Mouse (Mus musculus): ENCODE results near the gene St3gal3. TPM values are rescaled to one million over a fixed set of nuclear protein-coding genes. Genes with fewer than 3 reads are reported as not detected.

Gene St3gal3
- total and polyA plus RNA-seq, 3 experiments, result 16.4 to 23.3 TPM; not detected in 1

- Histone ChIP-seq H3K27ac (ENCODE audit: control insufficient read depth, low read depth, low read length) (no peak overlapping the region), H3K36me3 (ENCODE audit: control insufficient read depth in 1 of 2, insufficient read depth in 2 of 2, low read length in 2 of 2) (peaks cover 10 to 23% of the 10 kb centered on the region in 2 experiments), H3K9me3 (replicated peaks; ENCODE audit: insufficient read depth, low read length) (no peaks in the 10 kb centered on the region), H3K9ac (ENCODE audit: control insufficient read depth, low read depth, low read length, poor library complexity, severe bottlenecking) (no peak overlapping the region), H3K4me3 (ENCODE audit: control insufficient read depth in 1 of 2, insufficient read depth in 1 of 2, low read depth in 2 of 2, low read length in 2 of 2) (no peak overlapping the region), H3K79me2 (ENCODE audit: control insufficient read depth, insufficient read depth, low read length, poor library complexity) (no peaks in the 10 kb centered on the region), H3K27me3 (ENCODE audit: control insufficient read depth in 1 of 2, insufficient read depth in 2 of 2, low read length in 2 of 2) (no peaks in the 10 kb centered on the region), H3K4me1 (ENCODE audit: control insufficient read depth in 1 of 2, insufficient read depth in 2 of 2, low read length in 2 of 2) (peaks cover 10 to 25% of the 10 kb centered on the region in 2 experiments)
- no peak for TF ChIP-seq RAD21 (IDR thresholded peaks at IDR 0.05; ENCODE audit: low read depth, low read length)
- TF ChIP-seq SIN3A (IDR thresholded peaks at IDR 0.05; ENCODE audit: low read length), result no peak
- TF ChIP-seq MYC (IDR thresholded peaks at IDR 0.05; ENCODE audit: low read depth, low read length), result no peak
- no peak for TF ChIP-seq USF2 (IDR thresholded peaks at IDR 0.05; ENCODE audit: borderline replicate concordance in 1 of 2, insufficient read depth in 1 of 2, low read depth in 1 of 2, low read length in 2 of 2)
- TF ChIP-seq CHD1 (IDR thresholded peaks at IDR 0.05; ENCODE audit: low read depth, low read length), result no peak
- no peak for TF ChIP-seq E2F4 (IDR thresholded peaks at IDR 0.05; ENCODE audit: borderline replicate concordance, low read depth, low read length)
- no peak for TF ChIP-seq USF1 (IDR thresholded peaks at IDR 0.05; ENCODE audit: low read depth, low read length)
- TF ChIP-seq MAZ (IDR thresholded peaks at IDR 0.05; ENCODE audit: low read depth, low read length), result no peak
- no peak for TF ChIP-seq SMC3 (IDR thresholded peaks at IDR 0.05; ENCODE audit: low read depth, low read length)
- TF ChIP-seq ELF1 (IDR thresholded peaks at IDR 0.05; ENCODE audit: low read depth, low read length), result no peak
- no peak for TF ChIP-seq POLR2A (IDR thresholded peaks at IDR 0.05; ENCODE audit: control insufficient read depth in 1 of 2, insufficient read depth in 1 of 2, low read depth in 1 of 2, low read length in 2 of 2, poor library complexity in 1 of 2)
- TF ChIP-seq POLR2AphosphoS5 (IDR thresholded peaks at IDR 0.05; ENCODE audit: borderline replicate concordance, low read depth, low read length), result no peak
- no peak for TF ChIP-seq CTCF (IDR thresholded peaks at IDR 0.05 in 2 of 3, conservative IDR thresholded peaks at IDR 0.05 in 1 of 3; ENCODE audit: control insufficient read depth in 1 of 3, insufficient read depth in 1 of 3, low read depth in 2 of 3, low read length in 3 of 3, poor library complexity in 1 of 3, severe bottlenecking in 1 of 3)
- no peak for TF ChIP-seq ZC3H11A (IDR thresholded peaks at IDR 0.05; ENCODE audit: low read depth, low read length)
- TF ChIP-seq KAT2A (conservative IDR thresholded peaks at IDR 0.05; ENCODE audit: low read depth, low read length), result no peak
- no peak for TF ChIP-seq POLR2AphosphoS2 (IDR thresholded peaks at IDR 0.05; ENCODE audit: low read length)
- DNase-seq (ENCODE audit: low read depth, low spot score), result no peak
These were observed 15.4 kb upstream of the St3gal3 start for GRCm38 (mm10) chr4:118149956-118150680.

DNA sequence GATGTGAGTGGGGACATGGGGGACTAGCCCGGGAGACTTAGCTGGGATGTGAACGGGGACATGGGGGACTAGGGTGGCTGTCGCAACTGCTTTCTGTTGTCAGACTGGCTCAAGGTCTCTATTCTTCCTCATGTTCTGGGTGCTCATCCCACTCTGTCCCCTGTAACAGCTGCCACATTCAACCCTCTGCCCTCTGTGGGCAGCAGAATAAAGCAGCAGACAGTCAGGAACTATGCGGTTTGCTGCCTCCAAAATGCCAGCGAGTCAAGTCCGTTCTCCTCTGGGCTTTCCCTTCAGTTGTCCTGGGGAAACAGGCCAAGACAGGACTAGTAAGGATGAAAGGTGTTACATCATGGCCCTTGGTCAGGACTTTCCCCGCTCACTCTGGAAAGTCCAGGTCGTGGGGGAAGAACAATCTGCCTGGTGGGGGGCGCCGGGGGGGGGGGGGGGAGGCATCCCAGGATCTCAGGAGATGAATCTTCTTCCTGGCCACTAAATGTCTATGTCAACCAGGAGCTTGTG lies 14.4 kb upstream of the St3gal3 start:
- Histone ChIP-seq H3K4me1 (ENCODE audit: control insufficient read depth in 1 of 2, insufficient read depth in 2 of 2, low read length in 2 of 2) (peaks cover 10 to 27% of the 10 kb centered on the region in 2 experiments), H3K9me3 (replicated peaks; ENCODE audit: insufficient read depth, low read length) (no peaks in the 10 kb centered on the region), H3K79me2 (ENCODE audit: control insufficient read depth, insufficient read depth, low read length, poor library complexity) (no peaks in the 10 kb centered on the region), H3K27ac (ENCODE audit: control insufficient read depth, low read depth, low read length) (no peak overlapping the region), H3K4me3 (ENCODE audit: control insufficient read depth in 1 of 2, insufficient read depth in 1 of 2, low read depth in 2 of 2, low read length in 2 of 2) (no peak overlapping the region), H3K36me3 (ENCODE audit: control insufficient read depth in 1 of 2, insufficient read depth in 2 of 2, low read length in 2 of 2) (peaks cover 14 to 25% of the 10 kb centered on the region in 2 experiments), H3K9ac (ENCODE audit: control insufficient read depth, low read depth, low read length, poor library complexity, severe bottlenecking) (no peak overlapping the region), H3K27me3 (ENCODE audit: control insufficient read depth in 1 of 2, insufficient read depth in 2 of 2, low read length in 2 of 2) (no peaks in the 10 kb centered on the region)
- TF ChIP-seq ZC3H11A (IDR thresholded peaks at IDR 0.05; ENCODE audit: low read depth, low read length), result no peak
- TF ChIP-seq E2F4 (IDR thresholded peaks at IDR 0.05; ENCODE audit: borderline replicate concordance, low read depth, low read length), result no peak
- no peak for TF ChIP-seq ELF1 (IDR thresholded peaks at IDR 0.05; ENCODE audit: low read depth, low read length)
- TF ChIP-seq NELFE (IDR thresholded peaks at IDR 0.05; ENCODE audit: low read depth, low read length), result no peak
- no peak for TF ChIP-seq ZNF384 (IDR thresholded peaks at IDR 0.05; ENCODE audit: low read depth, low read length)
- TF ChIP-seq UBTF (IDR thresholded peaks at IDR 0.05; ENCODE audit: borderline replicate concordance, insufficient read depth, low read depth, low read length), result no peak
- no peak for TF ChIP-seq MEF2A (IDR thresholded peaks at IDR 0.05; ENCODE audit: extremely low read depth, insufficient replicate concordance, low read depth, low read length, poor library complexity, severe bottlenecking)
- TF ChIP-seq NRF1 (IDR thresholded peaks at IDR 0.05; ENCODE audit: insufficient read depth, low read depth, low read length, poor library complexity, severe bottlenecking), result no peak
- no peak for TF ChIP-seq MAX (IDR thresholded peaks at IDR 0.05; ENCODE audit: low read length)
- no peak for TF ChIP-seq RAD21 (IDR thresholded peaks at IDR 0.05; ENCODE audit: low read depth, low read length)
- no peak for TF ChIP-seq GABPA (IDR thresholded peaks at IDR 0.05; ENCODE audit: low read depth, low read length)
- no peak for TF ChIP-seq MYB (IDR thresholded peaks at IDR 0.05; ENCODE audit: low read depth, low read length)
- TF ChIP-seq MAFK (IDR thresholded peaks at IDR 0.05; ENCODE audit: borderline replicate concordance, low read depth, low read length), result no peak
- no peak for TF ChIP-seq MAZ (IDR thresholded peaks at IDR 0.05; ENCODE audit: low read depth, low read length)
- no peak for DNase-seq (ENCODE audit: low read depth, low spot score)
